21 mouse cellular contexts compared by ENCODE assay signal in the genomic region with DNA sequence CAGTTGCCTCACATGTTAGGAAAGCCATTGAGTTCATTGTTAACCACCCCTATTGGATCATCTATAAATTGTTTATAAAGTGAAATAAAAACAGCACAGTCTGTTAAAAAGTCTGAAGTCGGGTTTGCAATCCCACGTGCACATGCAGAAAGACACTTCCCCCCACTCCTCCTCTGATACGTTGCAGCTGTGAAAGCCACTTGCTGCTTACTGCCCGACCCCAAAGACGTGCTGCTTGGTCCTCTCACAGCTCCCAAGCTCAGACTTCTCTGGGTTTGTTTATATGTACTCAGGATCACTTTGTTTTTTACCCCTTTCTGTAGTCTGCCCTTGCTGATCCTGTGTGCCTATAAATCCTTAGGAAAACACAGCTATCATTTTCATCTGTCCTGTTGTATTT.
DNase-seq lines count a peak whose midpoint lies in the region; ATAC-seq and TF ChIP-seq lines count a peak whose summit lies in the region.
"Had no signal": no experiment of that assay in that cellular context is flagged by ENCODE, and none has a peak within 500 bp of the region (broad histone marks: within the 10 kb centered on the region; RNA-seq: fewer than 3 reads in every experiment).

No protein-coding gene starts in this region.

- no peak overlapping the region for H3K4me3 ChIP-seq in kidney, postnatal 0 days (replicated peaks; ENCODE audit: low read depth, low read length)
- no peak overlapping the region for H3K4me3 ChIP-seq in liver, adult 2 months (ENCODE audit: insufficient read depth, low read depth, low read length)
- no peak overlapping the region for H3K4me3 ChIP-seq in liver, embryonic 12.5 days
- H3K4me3 ChIP-seq in lung, postnatal 0 days (ENCODE audit: low read depth, low read length): no peak overlapping the region
- H3K4me3 ChIP-seq in stomach, embryonic 16.5 days (replicated peaks; ENCODE audit: low read length): no peak overlapping the region
- H3K4me3 ChIP-seq: embryonic facial prominence, embryonic 15.5 days; erythroblast, embryonic 14.5 days; forebrain, embryonic 10.5 days; gastrocnemius, adult 2 months; heart, embryonic 13.5 days had no signal

- no peaks in the 10 kb centered on the region for H3K27me3 ChIP-seq in kidney, postnatal 0 days (ENCODE audit: insufficient read depth, low read length)
- no peaks in the 10 kb centered on the region for H3K27me3 ChIP-seq in liver, adult 2 months (ENCODE audit: control insufficient read depth, insufficient read depth, low read length)
- no peaks in the 10 kb centered on the region for H3K27me3 ChIP-seq in liver, embryonic 12.5 days (replicated peaks)
- H3K27me3 ChIP-seq in lung, postnatal 0 days (replicated peaks; ENCODE audit: insufficient read depth, low read length): no peaks in the 10 kb centered on the region
- H3K27me3 ChIP-seq in stomach, embryonic 16.5 days (ENCODE audit: control insufficient read depth, insufficient read depth, low read length): no peaks in the 10 kb centered on the region
- H3K27me3 ChIP-seq: embryonic facial prominence, embryonic 15.5 days; heart, embryonic 13.5 days had no signal

- H3K79me2 ChIP-seq in liver, adult 2 months (ENCODE audit: control insufficient read depth, insufficient read depth, low read length): no peaks in the 10 kb centered on the region

- no peak overlapping the region for H3K27ac ChIP-seq in kidney, postnatal 0 days
- no peak overlapping the region for H3K27ac ChIP-seq in liver, adult 2 months (replicated peaks; ENCODE audit: insufficient read depth, low read depth, low read length)
- no peak overlapping the region for H3K27ac ChIP-seq in liver, embryonic 12.5 days
- no peak overlapping the region for H3K27ac ChIP-seq in lung, postnatal 0 days (ENCODE audit: low read length)
- no peak overlapping the region for H3K27ac ChIP-seq in stomach, embryonic 16.5 days (ENCODE audit: low read length)
- H3K27ac ChIP-seq: embryonic facial prominence, embryonic 15.5 days; forebrain, embryonic 10.5 days; gastrocnemius, adult 2 months; heart, embryonic 13.5 days had no signal

- no peak overlapping the region for H3K4me2 ChIP-seq in kidney, postnatal 0 days (ENCODE audit: low read length)
- no peak overlapping the region for H3K4me2 ChIP-seq in liver, embryonic 12.5 days
- H3K4me2 ChIP-seq in lung, postnatal 0 days (replicated peaks; ENCODE audit: low read depth, low read length): no peak overlapping the region
- H3K4me2 ChIP-seq in stomach, embryonic 16.5 days (ENCODE audit: low read depth, low read length): no peak overlapping the region
- H3K4me2 ChIP-seq: embryonic facial prominence, embryonic 15.5 days; heart, embryonic 13.5 days had no signal

- ATAC-seq in kidney, postnatal 0 days (replicated peaks; ENCODE audit: low FRiP score, low read depth): no peak
- ATAC-seq in liver, embryonic 12.5 days: no peak
- peak; percentile 72 for ATAC-seq in lung, postnatal 0 days
- peak; percentile 66; the same call in 1 of the 2 replicates for ATAC-seq in stomach, embryonic 16.5 days (ENCODE audit: insufficient read depth, low FRiP score)
- ATAC-seq: forebrain, embryonic 14.5 days had no signal

- peaks cover 27% of the 10 kb centered on the region; the same call in 1 of the 2 replicates for H3K36me3 ChIP-seq in kidney, postnatal 0 days (ENCODE audit: insufficient read depth, low read length)
- H3K36me3 ChIP-seq in liver, adult 2 months (ENCODE audit: control insufficient read depth, insufficient read depth, low read length): peaks cover 11% of the 10 kb centered on the region
- peaks cover 48% of the 10 kb centered on the region for H3K36me3 ChIP-seq in liver, embryonic 12.5 days
- H3K36me3 ChIP-seq in lung, postnatal 0 days (ENCODE audit: insufficient read depth, low read length): peaks cover 8% of the 10 kb centered on the region; the same call in 1 of the 2 replicates
- peaks cover 2% of the 10 kb centered on the region; the same call in 1 of the 2 replicates for H3K36me3 ChIP-seq in stomach, embryonic 16.5 days (ENCODE audit: control insufficient read depth, insufficient read depth, low read length)

- TF ChIP-seq CTCF in kidney, postnatal 0 days (IDR thresholded peaks at IDR 0.05; ENCODE audit: low read depth): no peak
- no peak for TF ChIP-seq CTCF in liver, adult 2 months (IDR thresholded peaks at IDR 0.05; ENCODE audit: low read depth, low read length)
- no peak for TF ChIP-seq CTCF in lung, postnatal 0 days (IDR thresholded peaks at IDR 0.05)

- H3K9ac ChIP-seq in kidney, postnatal 0 days (ENCODE audit: low read depth, low read length): no peak overlapping the region
- H3K9ac ChIP-seq in liver, adult 2 months (ENCODE audit: low read depth, low read length): no peak overlapping the region
- no peak overlapping the region for H3K9ac ChIP-seq in liver, embryonic 12.5 days
- H3K9ac ChIP-seq in lung, postnatal 0 days (replicated peaks; ENCODE audit: low read depth): no peak overlapping the region
- H3K9ac ChIP-seq in stomach, embryonic 16.5 days (ENCODE audit: low read length): no peak overlapping the region
- H3K9ac ChIP-seq: embryonic facial prominence, embryonic 15.5 days; heart, embryonic 13.5 days had no signal

- WGBS in kidney, postnatal 0 days: 46% methylated on average over 5 of the region's 5 CpGs
- 74% methylated on average over 5 of the region's 5 CpGs for WGBS in liver, adult 2 months
- WGBS in liver, embryonic 12.5 days (ENCODE audit: insufficient replicate concordance): 82% methylated on average over 5 of the region's 5 CpGs
- 33% methylated on average over 5 of the region's 5 CpGs for WGBS in lung, postnatal 0 days
- 42% methylated on average over 5 of the region's 5 CpGs for WGBS in stomach, embryonic 16.5 days

- H3K9me3 ChIP-seq in kidney, postnatal 0 days (replicated peaks; ENCODE audit: low read length): no peaks in the 10 kb centered on the region
- no peaks in the 10 kb centered on the region for H3K9me3 ChIP-seq in liver, embryonic 12.5 days (replicated peaks)
- no peaks in the 10 kb centered on the region for H3K9me3 ChIP-seq in lung, postnatal 0 days (ENCODE audit: low read length)
- H3K9me3 ChIP-seq in stomach, embryonic 16.5 days (replicated peaks; ENCODE audit: control insufficient read depth, low read length): no peaks in the 10 kb centered on the region
- H3K9me3 ChIP-seq: embryonic facial prominence, embryonic 15.5 days; forebrain, embryonic 10.5 days; heart, embryonic 13.5 days had no signal

- no peaks in the 10 kb centered on the region for H3K4me1 ChIP-seq in kidney, postnatal 0 days (replicated peaks; ENCODE audit: insufficient read depth, low read length)
- H3K4me1 ChIP-seq in liver, adult 2 months (ENCODE audit: control insufficient read depth, insufficient read depth, low read length): peaks cover 2% of the 10 kb centered on the region
- H3K4me1 ChIP-seq in liver, embryonic 12.5 days: peaks cover 2% of the 10 kb centered on the region
- H3K4me1 ChIP-seq in lung, postnatal 0 days (ENCODE audit: insufficient read depth, low read depth, low read length): no peaks in the 10 kb centered on the region
- H3K4me1 ChIP-seq in stomach, embryonic 16.5 days (ENCODE audit: control insufficient read depth, insufficient read depth, low read length): no peaks in the 10 kb centered on the region
- H3K4me1 ChIP-seq: embryonic facial prominence, embryonic 15.5 days; forebrain, embryonic 10.5 days; heart, embryonic 13.5 days had no signal

- TF ChIP-seq EP300 in lung, postnatal 0 days (IDR thresholded peaks at IDR 0.05): no peak

- DNase-seq in kidney, postnatal 0 days (ENCODE audit: low spot score): peak; percentile 32
- DNase-seq in kidney, adult 9 months: no peak
- peak; percentile 19 for DNase-seq in liver, adult 2 months (ENCODE audit: extremely low read depth, low read depth, low spot score)
- DNase-seq in lung, postnatal 0 days (ENCODE audit: low spot score): peak; percentile 52
- no peak for DNase-seq in lung, adult 18-20 months
- DNase-seq: adrenal gland, postnatal 10 days; cerebellum, adult 11 months; cerebellum, adult 8-10 months; cerebellum, postnatal 14 days; embryo, embryonic 11 days; gastrocnemius, adult 2 months; gastrocnemius, postnatal 25 days; heart, adult 11 months; heart, postnatal 36 days had no signal

- no peak for TF ChIP-seq POLR2A in liver, adult 2 months (IDR thresholded peaks at IDR 0.05; ENCODE audit: extremely low read depth, insufficient read depth, low read length)

Comparison
In these comparisons a context has a peak if more than half of its experiments do, and no peak if none do; other contexts are left out.
1. DNase-seq: peak in kidney, postnatal 0 days (single experiment), liver, adult 2 months (single experiment) and lung, postnatal 0 days (single experiment); none in kidney, adult 9 months (single experiment) and lung, adult 18-20 months (0 of 2).
2. ATAC-seq: peak in lung, postnatal 0 days (single experiment) and stomach, embryonic 16.5 days (single experiment); none in kidney, postnatal 0 days (single experiment) and liver, embryonic 12.5 days (single experiment).